Comparison of ENCODE assay signal across 22 mouse cellular contexts in genomic region chr2:28012367-28012766, GRCm38 (mm10).
A peak's percentile ranks its signal among the peaks of the same experiment; 100 is the strongest.
DNase-seq lines count a peak whose midpoint lies in the region; ATAC-seq lines count a peak whose summit lies in the region.
"Had no signal": no experiment of that assay in that cellular context is flagged by ENCODE, and none has a peak within 500 bp of the region (broad histone marks: within the 10 kb centered on the region; RNA-seq: fewer than 3 reads in every experiment).

No protein-coding gene starts in this region.

- no peak overlapping the region for H3K4me3 ChIP-seq in forebrain, embryonic 13.5 days
- no peak overlapping the region for H3K4me3 ChIP-seq in forebrain, embryonic 15.5 days
- no peak overlapping the region for H3K4me3 ChIP-seq in limb, embryonic 15.5 days
- H3K4me3 ChIP-seq in limb, embryonic 10.5 days: no peak overlapping the region
- H3K4me3 ChIP-seq in liver, embryonic 15.5 days (replicated peaks): no peak overlapping the region
- H3K4me3 ChIP-seq: embryonic facial prominence, embryonic 12.5 days; gastrocnemius, adult 2 months; heart, embryonic 13.5 days; intestine, embryonic 15.5 days had no signal

- no peak for DNase-seq in limb, embryonic 10.5 days (ENCODE audit: low spot score)
- peak; percentile 19 for DNase-seq in right cerebral cortex, postnatal 25 days
- DNase-seq in right cerebral cortex, adult 18-20 months: no peak
- no peak for DNase-seq in adrenal gland, postnatal 25 days
- DNase-seq: adrenal gland, postnatal 14 days; cerebellum, adult 11 months; cerebellum, adult 8-10 months; cerebellum, postnatal 14 days; embryo, embryonic 11 days; gastrocnemius, adult 2 months; gastrocnemius, postnatal 25 days; heart, postnatal 36 days had no signal

- no peak for ATAC-seq in forebrain, embryonic 13.5 days
- no peak for ATAC-seq in forebrain, embryonic 15.5 days (replicated peaks)
- no peak for ATAC-seq in limb, embryonic 15.5 days (ENCODE audit: insufficient number of reproducible peaks, low FRiP score, low TSS enrichment, low read depth)
- ATAC-seq in liver, embryonic 15.5 days (ENCODE audit: insufficient read depth): no peak
- ATAC-seq: activated CD4-positive, CD25-positive, alpha-beta regulatory T cell, adult 4 months; intestine, embryonic 15.5 days; Patski had no signal

- peak overlapping the region; percentile 52; the same call in 1 of the 2 replicates for H3K27ac ChIP-seq in forebrain, embryonic 13.5 days
- H3K27ac ChIP-seq in forebrain, embryonic 15.5 days (replicated peaks): no peak overlapping the region
- H3K27ac ChIP-seq in limb, embryonic 15.5 days: 0 out of 2 replicates have a peak overlapping the region, but pooled peaks have one; percentile 61
- no peak overlapping the region for H3K27ac ChIP-seq in limb, embryonic 10.5 days
- peak overlapping the region; percentile 31; the same call in 1 of the 2 replicates for H3K27ac ChIP-seq in liver, embryonic 15.5 days (replicated peaks)
- H3K27ac ChIP-seq: embryonic facial prominence, embryonic 12.5 days; gastrocnemius, adult 2 months; heart, embryonic 13.5 days; hindbrain, embryonic 14.5 days; intestine, embryonic 15.5 days had no signal

- no peaks in the 10 kb centered on the region for H3K27me3 ChIP-seq in forebrain, embryonic 13.5 days
- no peaks in the 10 kb centered on the region for H3K27me3 ChIP-seq in forebrain, embryonic 15.5 days
- H3K27me3 ChIP-seq in limb, embryonic 15.5 days: no peaks in the 10 kb centered on the region
- H3K27me3 ChIP-seq in limb, embryonic 10.5 days (ENCODE audit: low read depth, poor library complexity, severe bottlenecking): no peaks in the 10 kb centered on the region
- H3K27me3 ChIP-seq in liver, embryonic 15.5 days: no peaks in the 10 kb centered on the region
- H3K27me3 ChIP-seq: embryonic facial prominence, embryonic 12.5 days; heart, embryonic 13.5 days; intestine, embryonic 15.5 days; Patski had no signal

- H3K4me1 ChIP-seq in forebrain, embryonic 13.5 days: peaks cover 19% of the 10 kb centered on the region
- H3K4me1 ChIP-seq in forebrain, embryonic 15.5 days: peaks cover 3% of the 10 kb centered on the region; the same call in 1 of the 2 replicates
- peaks cover 11% of the 10 kb centered on the region for H3K4me1 ChIP-seq in limb, embryonic 15.5 days
- H3K4me1 ChIP-seq in limb, embryonic 10.5 days: 0 out of 2 replicates have a peak, but pooled peaks cover 3% of the 10 kb centered on the region
- peaks cover 59% of the 10 kb centered on the region for H3K4me1 ChIP-seq in liver, embryonic 15.5 days (replicated peaks)
- H3K4me1 ChIP-seq: embryonic facial prominence, embryonic 12.5 days; intestine, embryonic 15.5 days had no signal

- WGBS in forebrain, embryonic 13.5 days: 69% methylated on average over 3 of the region's 3 CpGs
- WGBS in forebrain, embryonic 15.5 days: 53% methylated on average over 3 of the region's 3 CpGs
- 66% methylated on average over 3 of the region's 3 CpGs for whole genome bisulfite sequencing in limb, embryonic 15.5 days
- WGBS in limb, embryonic 10.5 days: 70% methylated on average over 3 of the region's 3 CpGs
- WGBS in liver, embryonic 15.5 days (ENCODE audit: insufficient replicate concordance): 60% methylated on average over 3 of the region's 3 CpGs

- H3K9ac ChIP-seq in forebrain, embryonic 13.5 days: no peak overlapping the region
- no peak overlapping the region for H3K9ac ChIP-seq in forebrain, embryonic 15.5 days (replicated peaks)
- H3K9ac ChIP-seq in limb, embryonic 15.5 days: no peak overlapping the region
- no peak overlapping the region for H3K9ac ChIP-seq in liver, embryonic 15.5 days
- H3K9ac ChIP-seq: embryonic facial prominence, embryonic 12.5 days; heart, embryonic 13.5 days; hindbrain, embryonic 14.5 days; intestine, embryonic 15.5 days had no signal

- no peak overlapping the region for H3K4me2 ChIP-seq in forebrain, embryonic 13.5 days
- no peak overlapping the region for H3K4me2 ChIP-seq in forebrain, embryonic 15.5 days (replicated peaks)
- H3K4me2 ChIP-seq in limb, embryonic 15.5 days: no peak overlapping the region
- H3K4me2 ChIP-seq in liver, embryonic 15.5 days: no peak overlapping the region
- H3K4me2 ChIP-seq: embryonic facial prominence, embryonic 12.5 days; heart, embryonic 13.5 days; hindbrain, embryonic 14.5 days; intestine, embryonic 15.5 days had no signal

- H3K36me3 ChIP-seq in forebrain, embryonic 13.5 days (ENCODE audit: poor library complexity, severe bottlenecking): 0 out of 2 replicates have a peak, but pooled peaks cover 4% of the 10 kb centered on the region
- H3K36me3 ChIP-seq in forebrain, embryonic 15.5 days: no peaks in the 10 kb centered on the region
- H3K36me3 ChIP-seq in limb, embryonic 15.5 days: peaks cover 100% of the 10 kb centered on the region
- peaks cover 62% of the 10 kb centered on the region for H3K36me3 ChIP-seq in limb, embryonic 10.5 days
- 0 out of 2 replicates have a peak, but pooled peaks cover 5% of the 10 kb centered on the region for H3K36me3 ChIP-seq in liver, embryonic 15.5 days (replicated peaks)

- no peaks in the 10 kb centered on the region for H3K9me3 ChIP-seq in forebrain, embryonic 13.5 days (replicated peaks)
- H3K9me3 ChIP-seq in forebrain, embryonic 15.5 days: no peaks in the 10 kb centered on the region
- no peaks in the 10 kb centered on the region for H3K9me3 ChIP-seq in limb, embryonic 15.5 days
- H3K9me3 ChIP-seq in limb, embryonic 10.5 days (replicated peaks): no peaks in the 10 kb centered on the region
- H3K9me3 ChIP-seq in liver, embryonic 15.5 days (replicated peaks): no peaks in the 10 kb centered on the region
- H3K9me3 ChIP-seq: embryonic facial prominence, embryonic 12.5 days; heart, embryonic 13.5 days; intestine, embryonic 15.5 days had no signal

Comparison
In these comparisons a context has a peak if more than half of its experiments do, and no peak if none do; other contexts are left out.
1. H3K27ac ChIP-seq: peak in forebrain, embryonic 13.5 days (single experiment), limb, embryonic 15.5 days (single experiment) and liver, embryonic 15.5 days (single experiment); none in forebrain, embryonic 15.5 days (single experiment) and limb, embryonic 10.5 days (single experiment).